8 mouse cellular contexts compared by ENCODE assay signal in genomic region chr17:21231654-21232053, GRCm38 (mm10). TPM values are rescaled to one million over a fixed set of nuclear protein-coding genes. Genes with fewer than 3 reads are reported as not detected.
DNase-seq lines count a peak whose midpoint lies in the region; ATAC-seq and TF ChIP-seq lines count a peak whose summit lies in the region.
"Had no signal": no experiment of that assay in that cellular context is flagged by ENCODE, and none has a peak within 500 bp of the region (broad histone marks: within the 10 kb centered on the region; RNA-seq: fewer than 3 reads in every experiment).

No protein-coding gene starts in this region.

- no peak for ATAC-seq in kidney, embryonic 14.5 days (ENCODE audit: low FRiP score, low TSS enrichment)
- ATAC-seq in kidney, postnatal 0 days (replicated peaks; ENCODE audit: low FRiP score, low read depth) = no peak; the same call in 1 of the 2 replicates
- no peak for ATAC-seq in limb, embryonic 14.5 days (ENCODE audit: low FRiP score, low read depth)

- no peak for TF ChIP-seq POLR2A in limb, embryonic 14.5 days (IDR thresholded peaks at IDR 0.05; ENCODE audit: borderline replicate concordance, extremely low read depth, insufficient read depth, insufficient read length)

- H3K4me3 ChIP-seq in kidney, embryonic 14.5 days (ENCODE audit: low read length) = no peak overlapping the region
- H3K4me3 ChIP-seq in kidney, postnatal 0 days (replicated peaks; ENCODE audit: low read depth, low read length) = no peak overlapping the region
- H3K4me3 ChIP-seq in limb, embryonic 14.5 days (replicated peaks; ENCODE audit: low read length) = no peak overlapping the region

- 28% methylated on average over 9 of the region's 9 CpGs for WGBS in kidney, embryonic 14.5 days
- 27% methylated on average over 9 of the region's 9 CpGs for WGBS in kidney, postnatal 0 days
- WGBS in limb, embryonic 14.5 days = 29% methylated on average over 9 of the region's 9 CpGs

- no peaks in the 10 kb centered on the region for H3K36me3 ChIP-seq in kidney, embryonic 14.5 days (ENCODE audit: control insufficient read depth, insufficient read depth, low read length)
- H3K36me3 ChIP-seq in kidney, postnatal 0 days (ENCODE audit: insufficient read depth, low read length) = no peaks in the 10 kb centered on the region
- no peaks in the 10 kb centered on the region for H3K36me3 ChIP-seq in limb, embryonic 14.5 days (ENCODE audit: control insufficient read depth, insufficient read depth, low read length)

- no peak overlapping the region for H3K9ac ChIP-seq in kidney, embryonic 14.5 days (ENCODE audit: low read depth, low read length)
- no peak overlapping the region for H3K9ac ChIP-seq in kidney, postnatal 0 days (ENCODE audit: low read depth, low read length)
- no peak overlapping the region for H3K9ac ChIP-seq in limb, embryonic 14.5 days (ENCODE audit: low read depth, low read length, severe bottlenecking)

- H3K4me2 ChIP-seq in kidney, embryonic 14.5 days (replicated peaks; ENCODE audit: low read depth, low read length) = no peak overlapping the region
- H3K4me2 ChIP-seq in kidney, postnatal 0 days (ENCODE audit: low read length) = no peak overlapping the region
- no peak overlapping the region for H3K4me2 ChIP-seq in limb, embryonic 14.5 days (replicated peaks; ENCODE audit: low read depth, low read length, severe bottlenecking)

- DNase-seq in kidney, adult 18-20 months = peak; percentile 54
- peak; percentile 65 for DNase-seq in R1 (ENCODE audit: low read depth, low spot score)
- peak; percentile 64 for DNase-seq in embryo, embryonic 10 days (ENCODE audit: low spot score)
- peak; percentile 59 for DNase-seq in kidney, postnatal 0 days (ENCODE audit: low spot score)
- peak; percentile 47 for DNase-seq in limb, embryonic 14.5 days (ENCODE audit: low spot score)
- DNase-seq in right cerebral cortex, adult 18-20 months = peak; percentile 42

- no peak overlapping the region for H3K27ac ChIP-seq in kidney, embryonic 14.5 days (ENCODE audit: low read depth, low read length)
- no peak overlapping the region for H3K27ac ChIP-seq in kidney, postnatal 0 days
- H3K27ac ChIP-seq in limb, embryonic 14.5 days (replicated peaks; ENCODE audit: low read depth, low read length) = no peak overlapping the region

- no peaks in the 10 kb centered on the region for H3K9me3 ChIP-seq in kidney, embryonic 14.5 days (ENCODE audit: control insufficient read depth, low read length)
- H3K9me3 ChIP-seq in kidney, postnatal 0 days (replicated peaks; ENCODE audit: low read length) = no peaks in the 10 kb centered on the region
- no peaks in the 10 kb centered on the region for H3K9me3 ChIP-seq in limb, embryonic 14.5 days (ENCODE audit: control insufficient read depth, low read length)

- no peaks in the 10 kb centered on the region for H3K27me3 ChIP-seq in kidney, embryonic 14.5 days (ENCODE audit: control insufficient read depth, insufficient read depth, low read length)
- H3K27me3 ChIP-seq in kidney, postnatal 0 days (ENCODE audit: insufficient read depth, low read length) = no peaks in the 10 kb centered on the region
- H3K27me3 ChIP-seq in limb, embryonic 14.5 days (ENCODE audit: control insufficient read depth, insufficient read depth, low read length) = no peaks in the 10 kb centered on the region

- TF ChIP-seq CTCF in kidney, postnatal 0 days (IDR thresholded peaks at IDR 0.05; ENCODE audit: low read depth) = peak; percentile 71

- H3K4me1 ChIP-seq in kidney, embryonic 14.5 days (ENCODE audit: control insufficient read depth, insufficient read depth, low read length) = no peaks in the 10 kb centered on the region
- no peaks in the 10 kb centered on the region for H3K4me1 ChIP-seq in kidney, postnatal 0 days (replicated peaks; ENCODE audit: insufficient read depth, low read length)
- no peaks in the 10 kb centered on the region for H3K4me1 ChIP-seq in limb, embryonic 14.5 days (ENCODE audit: control insufficient read depth, insufficient read depth, low read length)

RNA-seq across cellular contexts. Expression of gene Vmn1r234, which starts 5.8 kb away (rescaled TPM):
- not detected in 2 replicates for polyA plus RNA-seq in kidney, embryonic 14.5 days (2014; fragmentation: Nextera tagmentation; extraction: Ambion mirVana)
- not detected in 2 replicates for polyA plus RNA-seq in kidney, postnatal 0 days (2015; fragmentation: Nextera tagmentation; extraction: Ambion mirVana)
- not detected in 2 replicates for polyA plus RNA-seq in limb, embryonic 14.5 days (2012; rRNA removed)
- not detected in 2 replicates for polyA plus RNA-seq in limb, embryonic 14.5 days (2014; fragmentation: Nextera tagmentation; extraction: Ambion mirVana)
- polyA plus RNA-seq: gonadal fat pad, adult 2 months had no signal

RNA-seq across cellular contexts. Expression of gene Vmn1r235, which starts 24.6 kb away (rescaled TPM):
- polyA plus RNA-seq in kidney, embryonic 14.5 days (2014; fragmentation: Nextera tagmentation; extraction: Ambion mirVana) = not detected in 2 replicates
- polyA plus RNA-seq in kidney, postnatal 0 days (2015; fragmentation: Nextera tagmentation; extraction: Ambion mirVana) = not detected in 2 replicates
- not detected in 2 replicates for polyA plus RNA-seq in limb, embryonic 14.5 days (2012; rRNA removed)
- not detected in 2 replicates for polyA plus RNA-seq in limb, embryonic 14.5 days (2014; fragmentation: Nextera tagmentation; extraction: Ambion mirVana)
- polyA plus RNA-seq: gonadal fat pad, adult 2 months had no signal

RNA-seq across cellular contexts. Expression of gene Vmn1r236, which starts 51.1 kb away (rescaled TPM):
- not detected in 2 replicates for polyA plus RNA-seq in kidney, embryonic 14.5 days (2014; fragmentation: Nextera tagmentation; extraction: Ambion mirVana)
- not detected in 2 replicates for polyA plus RNA-seq in kidney, postnatal 0 days (2015; fragmentation: Nextera tagmentation; extraction: Ambion mirVana)
- not detected in 2 replicates for polyA plus RNA-seq in limb, embryonic 14.5 days (2012; rRNA removed)
- not detected in 2 replicates for polyA plus RNA-seq in limb, embryonic 14.5 days (2014; fragmentation: Nextera tagmentation; extraction: Ambion mirVana)
- polyA plus RNA-seq: gonadal fat pad, adult 2 months had no signal
